Mouse (Mus musculus) midbrain, embryonic 13.5 days (tissue): ENCODE data around the gene Cd34. TPM values are rescaled to one million over a fixed set of nuclear protein-coding genes. Genes with fewer than 3 reads are reported as not detected.

Experiments used
- ATAC-seq: fragments of 200-750 bp; cut with Nextera tagmentation; 2 replicates; pipeline ENCODE4 v1.8.0; 2017; ENCODE audit warnings: mild to moderate bottlenecking, moderate TSS enrichment, moderate library complexity
- H3K27ac ChIP-seq: fragments of 300-500 bp; sonication (generic); 2 replicates; pipeline ENCODE4 v1.5.1; 2015; ENCODE audit warnings: inconsistent platforms, mild to moderate bottlenecking, moderate library complexity
- H3K27me3 ChIP-seq: fragments of 300-500 bp; sonication (generic); 2 replicates; pipeline ENCODE4 v1.6.1; 2015; ENCODE audit warnings: mild to moderate bottlenecking, inconsistent platforms
- H3K36me3 ChIP-seq: fragments of 300-500 bp; sonication (generic); 2 replicates; pipeline ENCODE4 v1.6.1; 2015; ENCODE audit warnings: mild to moderate bottlenecking, inconsistent platforms
- H3K4me1 ChIP-seq: fragments of 300-500 bp; sonication (generic); replicated peaks from 2 replicates; pipeline ENCODE4 v1.6.1; 2015; ENCODE audit warnings: inconsistent platforms
- H3K4me2 ChIP-seq: fragments of 300-500 bp; sonication (generic); replicated peaks from 2 replicates; pipeline ENCODE4 v1.6.1; 2015; ENCODE audit warnings: moderate library complexity, mild to moderate bottlenecking, inconsistent platforms
- H3K4me3 ChIP-seq: fragments of 300-500 bp; sonication (generic); replicated peaks from 2 replicates; pipeline ENCODE4 v1.5.1; 2015; ENCODE audit warnings: mild to moderate bottlenecking, inconsistent platforms
- H3K9ac ChIP-seq: fragments of 300-500 bp; sonication (generic); replicated peaks from 2 replicates; pipeline ENCODE4 v1.6.1; 2015; ENCODE audit warnings: mild to moderate bottlenecking, inconsistent platforms
- H3K9me3 ChIP-seq: fragments of 300-500 bp; sonication (generic); 2 replicates; pipeline ENCODE4 v1.6.1; 2016; ENCODE audit warnings: mild to moderate bottlenecking, inconsistent platforms
- WGBS: fragments of 180-500 bp; shearing (Covaris S2); methylation state at CpG from one replicate; pipeline ENCODE4 v1.1.7; 2015; 5-methylcytosine and 5-hydroxymethylcytosine counted together
- polyA plus RNA-seq: library from polyadenylated mRNA; unstranded; fragments of >200 nt; fragmentation: Nextera tagmentation; extraction: Ambion mirVana; gene quantifications from 2 replicates; pipeline ENCODE4 v1.2.1, GENCODE M21; 2015

Gene Cd34
- polyA plus RNA-seq, 1 experiment from 2014 or later: 34.0 TPM

DNA sequence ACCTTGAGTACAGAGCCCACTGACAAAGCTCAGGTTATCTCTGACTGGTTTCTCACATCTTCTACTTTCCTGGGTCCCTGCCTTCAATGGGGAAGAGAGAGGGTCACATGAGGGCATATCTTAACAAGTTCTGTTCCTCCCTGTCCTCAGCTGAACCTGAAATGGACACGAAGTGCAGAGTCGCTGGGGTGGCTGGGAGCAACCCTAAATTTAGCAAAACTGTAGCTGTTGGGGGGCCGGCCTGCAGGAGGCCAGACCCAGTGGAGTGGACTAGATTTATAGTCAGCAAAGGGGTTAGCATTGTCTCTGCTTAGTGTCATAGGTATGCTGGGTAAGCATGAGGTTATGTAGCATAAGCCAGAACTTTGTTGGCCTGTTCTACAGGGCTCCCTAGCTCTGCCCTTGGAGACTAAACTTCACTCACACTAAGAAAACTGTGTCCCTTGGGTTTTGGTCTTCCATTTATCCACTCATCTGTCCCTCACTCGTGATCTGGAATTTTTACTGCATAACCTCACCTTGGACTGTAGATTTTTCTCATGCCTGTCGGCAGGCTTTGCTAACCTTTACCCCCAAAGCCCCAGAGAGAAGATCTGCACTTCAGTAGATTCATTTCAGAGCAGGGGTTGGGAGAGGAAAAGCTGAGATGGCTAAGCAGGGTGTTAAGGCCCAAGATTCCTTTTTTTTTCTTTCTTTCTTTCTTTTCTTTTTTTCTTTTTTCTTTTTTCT is 54.1 kb downstream of the Cd34 start:
- Histone ChIP-seq H3K4me2 (no peak overlapping the region), H3K27ac (no peak overlapping the region), H3K9ac (no peak overlapping the region), H3K4me1 (no peaks in the 10 kb centered on the region), H3K27me3 (no peaks in the 10 kb centered on the region), H3K9me3 (no peaks in the 10 kb centered on the region), H3K4me3 (no peak overlapping the region), H3K36me3 (no peaks in the 10 kb centered on the region)
- ATAC-seq: no peak
- WGBS: 86% methylated on average over 5 of the region's 5 CpGs

DNA sequence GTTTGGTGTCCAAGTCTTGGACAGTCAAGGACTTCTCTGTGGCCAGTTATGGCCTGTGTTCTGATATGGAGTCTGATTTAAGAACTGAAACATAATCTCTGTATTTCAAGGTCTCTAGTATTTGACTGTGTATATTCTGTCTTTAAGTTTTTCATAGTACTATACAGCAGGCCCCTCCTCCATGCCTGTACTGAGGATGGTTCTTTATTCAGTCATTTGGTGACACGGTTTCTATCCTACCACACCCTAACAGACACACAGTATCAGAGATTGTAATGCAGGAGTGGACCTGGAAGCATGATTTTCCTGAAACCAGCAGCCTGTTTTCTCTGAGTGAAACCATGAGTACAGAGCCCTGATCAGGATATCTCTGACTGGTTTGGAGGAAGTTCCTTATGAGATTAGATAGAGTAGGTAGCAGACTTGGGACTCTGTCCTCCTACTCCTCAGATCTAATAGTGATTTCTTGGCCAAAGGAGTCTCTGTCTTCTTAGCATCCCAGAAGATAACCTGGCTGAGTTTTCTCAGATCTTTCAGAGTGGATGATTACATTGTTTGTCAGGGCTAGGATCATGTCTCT is 54.9 kb downstream of the Cd34 start:
- Histone ChIP-seq H3K36me3 (no peaks in the 10 kb centered on the region), H3K4me2 (no peak overlapping the region), H3K27me3 (no peaks in the 10 kb centered on the region), H3K9ac (no peak overlapping the region), H3K4me3 (no peak overlapping the region), H3K4me1 (no peaks in the 10 kb centered on the region), H3K9me3 (no peaks in the 10 kb centered on the region), H3K27ac (no peak overlapping the region)
- no peak for ATAC-seq
- 88% methylated on average over 1 of the region's 1 CpGs for WGBS

DNA sequence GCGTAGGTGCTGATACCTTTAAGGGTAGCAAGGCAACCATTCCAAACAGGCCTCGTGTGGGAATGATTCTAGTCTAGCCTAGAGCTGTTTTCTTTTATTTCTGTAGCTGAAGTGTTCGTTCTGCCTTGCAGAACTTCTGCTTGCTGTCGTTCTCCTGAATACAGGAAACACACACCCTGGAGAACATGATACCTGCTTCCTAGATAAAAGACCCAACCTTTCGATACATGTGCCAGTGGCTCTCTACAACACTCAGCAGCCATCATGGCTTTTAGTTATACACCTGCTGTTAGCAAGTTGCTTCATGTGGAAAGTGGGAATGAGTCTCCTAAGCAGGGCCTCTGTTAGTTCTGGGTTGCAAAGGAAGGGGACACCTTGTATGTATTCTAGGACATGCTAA is 55.6 kb downstream of the Cd34 start:
- H3K9ac ChIP-seq: no peak overlapping the region
- ATAC-seq: no peak
- H3K27ac ChIP-seq: no peak overlapping the region
- H3K4me1 ChIP-seq: no peaks in the 10 kb centered on the region
- 90% methylated on average over 5 of the region's 5 CpGs for WGBS
- no peaks in the 10 kb centered on the region for H3K27me3 ChIP-seq
- H3K9me3 ChIP-seq: no peaks in the 10 kb centered on the region
- H3K36me3 ChIP-seq: no peaks in the 10 kb centered on the region
- H3K4me2 ChIP-seq: no peak overlapping the region
- H3K4me3 ChIP-seq: no peak overlapping the region

DNA sequence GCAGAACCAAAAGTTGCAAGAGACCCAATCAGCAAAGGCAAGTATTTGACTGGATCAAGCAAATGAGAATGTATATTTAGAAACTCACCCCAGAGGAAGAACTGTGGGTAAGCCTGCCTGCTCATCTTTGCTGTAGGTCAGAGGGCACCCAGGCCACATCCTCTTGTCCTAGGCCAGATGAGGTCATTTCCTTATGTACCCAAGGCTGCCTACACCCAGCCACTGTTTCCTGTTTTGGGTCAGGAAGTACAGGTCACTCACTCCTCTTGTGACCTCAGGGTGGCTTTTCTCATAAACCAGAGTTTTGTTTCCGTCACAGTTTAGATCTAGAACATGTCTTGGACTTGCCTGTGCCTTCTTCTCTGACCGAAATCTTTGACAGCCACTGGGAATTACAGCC is 56.6 kb downstream of the Cd34 start:
- no peaks in the 10 kb centered on the region for H3K4me1 ChIP-seq
- no peaks in the 10 kb centered on the region for H3K27me3 ChIP-seq
- no peak overlapping the region for H3K27ac ChIP-seq
- H3K4me2 ChIP-seq: no peak overlapping the region
- H3K9me3 ChIP-seq: no peaks in the 10 kb centered on the region
- H3K9ac ChIP-seq: no peak overlapping the region
- 92% methylated on average over 2 of the region's 2 CpGs for WGBS
- no peak overlapping the region for H3K4me3 ChIP-seq
- no peak for ATAC-seq
- H3K36me3 ChIP-seq: no peaks in the 10 kb centered on the region

DNA sequence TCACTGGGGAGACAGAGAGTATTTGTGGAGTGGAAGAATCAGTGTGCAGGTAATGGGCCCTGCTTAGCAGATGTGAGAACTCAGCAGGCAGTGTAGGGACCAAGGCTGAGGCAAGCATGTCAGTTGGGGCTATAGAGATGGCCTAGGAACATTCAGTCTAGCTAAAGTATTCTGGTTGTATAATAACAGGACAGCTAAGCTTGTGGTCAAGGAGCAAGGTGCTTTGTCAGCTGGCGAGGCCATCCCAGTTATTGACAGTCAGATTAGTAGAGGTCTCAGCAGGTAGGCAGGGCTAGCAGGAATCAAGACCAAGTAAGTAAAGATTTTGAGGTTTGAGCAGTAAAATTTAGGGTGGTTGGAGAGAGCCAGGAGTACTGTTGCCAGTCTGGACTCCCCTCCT is 59.8 kb downstream of the Cd34 start:
- H3K36me3 ChIP-seq: no peaks in the 10 kb centered on the region
- H3K9ac ChIP-seq: no peak overlapping the region
- WGBS: 72% methylated on average over 1 of the region's 1 CpGs
- no peak overlapping the region for H3K4me2 ChIP-seq
- no peak for ATAC-seq
- H3K4me1 ChIP-seq: no peaks in the 10 kb centered on the region
- no peaks in the 10 kb centered on the region for H3K9me3 ChIP-seq
- H3K27ac ChIP-seq: no peak overlapping the region
- H3K4me3 ChIP-seq: no peak overlapping the region
- no peaks in the 10 kb centered on the region for H3K27me3 ChIP-seq

DNA sequence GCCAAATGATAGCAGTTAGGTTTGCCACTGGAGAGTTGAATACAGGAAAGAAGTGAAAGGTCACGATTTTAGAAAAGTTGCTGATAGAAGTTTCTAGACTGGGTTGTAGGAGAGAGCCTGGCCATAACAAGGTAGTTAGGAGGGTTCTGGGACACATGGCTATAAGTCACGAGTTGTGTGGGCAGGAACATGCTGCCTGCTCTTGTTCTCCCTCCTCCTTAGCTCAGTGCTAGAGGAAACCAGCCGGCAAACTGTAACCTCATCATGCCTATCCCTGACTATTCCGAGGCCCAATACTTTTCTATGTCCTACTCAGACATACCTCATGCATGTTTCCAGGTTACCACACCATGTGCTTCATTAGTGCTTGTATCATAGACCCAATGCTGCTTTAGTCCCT is 64.7 kb downstream of the Cd34 start:
- H3K27ac ChIP-seq: no peak overlapping the region
- ATAC-seq: no peak
- H3K4me3 ChIP-seq: no peak overlapping the region
- H3K4me1 ChIP-seq: no peaks in the 10 kb centered on the region
- H3K36me3 ChIP-seq: no peaks in the 10 kb centered on the region
- 93% methylated on average over 4 of the region's 4 CpGs for WGBS
- H3K27me3 ChIP-seq: no peaks in the 10 kb centered on the region
- no peaks in the 10 kb centered on the region for H3K9me3 ChIP-seq
- H3K9ac ChIP-seq: no peak overlapping the region
- H3K4me2 ChIP-seq: no peak overlapping the region

DNA sequence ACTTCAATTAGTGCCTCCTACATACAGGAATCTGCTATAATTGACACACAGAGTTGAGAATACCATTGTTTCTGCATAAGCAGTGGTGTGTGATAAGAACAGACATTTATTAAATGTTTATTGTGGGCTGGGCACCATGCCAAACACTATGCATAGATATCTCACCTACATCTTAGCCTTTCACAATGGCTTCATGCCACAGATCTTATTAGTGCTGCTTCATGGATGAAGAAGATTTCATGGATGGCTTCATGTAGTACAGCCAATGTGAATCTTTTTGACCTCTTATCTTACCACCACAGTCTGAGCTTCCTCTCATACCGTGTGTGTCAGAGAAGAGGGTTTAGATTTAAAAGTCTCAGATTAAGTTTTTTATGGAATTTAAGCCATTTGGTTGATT is 65.6 kb downstream of the Cd34 start:
- H3K9ac ChIP-seq: no peak overlapping the region
- no peaks in the 10 kb centered on the region for H3K27me3 ChIP-seq
- H3K36me3 ChIP-seq: no peaks in the 10 kb centered on the region
- H3K4me2 ChIP-seq: no peak overlapping the region
- no peak overlapping the region for H3K4me3 ChIP-seq
- no peaks in the 10 kb centered on the region for H3K4me1 ChIP-seq
- 72% methylated on average over 1 of the region's 1 CpGs for WGBS
- no peak overlapping the region for H3K27ac ChIP-seq
- no peaks in the 10 kb centered on the region for H3K9me3 ChIP-seq
- no peak for ATAC-seq

DNA sequence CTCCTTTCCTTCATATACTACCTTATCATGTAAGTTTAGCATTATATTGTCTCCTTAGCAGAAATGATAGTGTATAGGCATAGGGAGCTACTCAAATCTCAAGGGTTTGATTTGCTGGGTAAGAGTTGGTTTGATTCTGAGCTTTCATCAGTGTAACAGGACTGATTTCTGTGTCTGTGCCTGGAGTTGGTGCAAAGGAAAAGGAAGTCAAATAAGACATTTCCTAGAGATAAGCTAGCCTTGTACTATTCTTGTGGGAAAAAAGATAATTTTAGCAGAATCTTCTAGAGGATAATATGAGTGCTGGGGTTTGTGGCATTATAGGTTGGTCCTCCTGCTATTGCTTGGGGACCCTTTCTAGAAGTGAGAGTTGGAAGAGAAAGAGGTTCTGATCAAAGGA is 67.6 kb downstream of the Cd34 start:
- H3K27me3 ChIP-seq: no peaks in the 10 kb centered on the region
- H3K4me3 ChIP-seq: no peak overlapping the region
- H3K27ac ChIP-seq: no peak overlapping the region
- no peaks in the 10 kb centered on the region for H3K9me3 ChIP-seq
- no peaks in the 10 kb centered on the region for H3K36me3 ChIP-seq
- no peak overlapping the region for H3K4me2 ChIP-seq
- H3K9ac ChIP-seq: no peak overlapping the region
- ATAC-seq: no peak
- H3K4me1 ChIP-seq: no peaks in the 10 kb centered on the region

Other genes starting within 250 kb of the Cd34 start
- 1.2 and 1.6 TPM in 2 replicates for gene Cd46, start 153.4 kb downstream of the Cd34 start, polyA plus RNA-seq
- 35.0 and 39.5 TPM in 2 replicates for gene Cr1l, start 192.8 kb downstream of the Cd34 start, polyA plus RNA-seq
- gene Cr2, start 237.9 kb downstream of the Cd34 start, polyA plus RNA-seq: 0.50 and 0.58 TPM in 2 replicates